Mouse (Mus musculus) CH12.LX (cell line): Measurements from ENCODE around the gene Prm3. TPM values are rescaled to one million over a fixed set of nuclear protein-coding genes. Genes with fewer than 3 reads are reported as not detected.

Experiments
- DNase-seq: peaks from one replicate; pipeline ENCODE4 v3.0.0-alpha.2; 2013; ENCODE audit errors: extremely low read depth
- H3K27ac ChIP-seq: 2 replicates; pipeline ENCODE4 v1.5.1; 2012; ENCODE audit warnings: low read depth, mild to moderate bottlenecking, control low read depth, moderate library complexity; ENCODE audit not compliant: insufficient read depth
- H3K27me3 ChIP-seq: replicated peaks from 2 replicates; pipeline ENCODE3; 2012; ENCODE audit warnings: inconsistent platforms
- H3K36me3 ChIP-seq, 2 experiments: replicated peaks in 1 of 2; 2 replicates each; pipeline versions ENCODE3 to v1.6.1; 2012; ENCODE audit warnings: inconsistent platforms in 1 of 2, low read length in 1 of 2, mild to moderate bottlenecking in 1 of 2, mixed read lengths in 1 of 2, moderate library complexity in 1 of 2; ENCODE audit not compliant: control insufficient read depth in 1 of 2, insufficient read depth in 1 of 2
- H3K4me1 ChIP-seq, 2 experiments: 2 replicates each; pipeline ENCODE4 v1.6.1; 2012; ENCODE audit warnings: inconsistent platforms in 1 of 2, moderate library complexity in 1 of 2; ENCODE audit not compliant: insufficient read depth in 2 of 2, control insufficient read depth in 1 of 2
- H3K4me2 ChIP-seq: 2 replicates; pipeline ENCODE4 v1.6.1; 2012; ENCODE audit warnings: low read depth, mild to moderate bottlenecking, control low read depth; ENCODE audit not compliant: poor library complexity, insufficient read depth, severe bottlenecking
- H3K4me3 ChIP-seq, 3 experiments: fragments of 150-350 bp in 1 of 3; sonication (generic) in 1 of 3; replicated peaks in 1 of 3; 2 replicates each; pipeline versions ENCODE3 to v1.5.1; 2011 to 2012; ENCODE audit warnings: low read depth in 2 of 3, low read length in 2 of 3, mild to moderate bottlenecking in 2 of 3, moderate library complexity in 2 of 3, control low read depth in 1 of 3, improper control_type of control experiment in 1 of 3, inconsistent platforms in 1 of 3, mixed read lengths in 1 of 3; ENCODE audit not compliant: poor library complexity in 1 of 3
- H3K79me2 ChIP-seq: replicated peaks from 2 replicates; pipeline ENCODE4 v1.6.1; 2012; ENCODE audit warnings: mild to moderate bottlenecking, moderate library complexity; ENCODE audit not compliant: control insufficient read depth, poor library complexity, insufficient read depth, severe bottlenecking; ENCODE audit errors: extremely low read depth
- H3K9ac ChIP-seq: 2 replicates; pipeline ENCODE4 v1.6.1; 2012; ENCODE audit warnings: low read depth, mild to moderate bottlenecking, control low read depth, moderate library complexity; ENCODE audit not compliant: insufficient read depth
- H3K9me3 ChIP-seq: replicated peaks from 2 replicates; pipeline ENCODE3; 2012; ENCODE audit warnings: low read length, inconsistent platforms, mixed read lengths
- BHLHE40 ChIP-seq: IDR thresholded peaks from 2 replicates; pipeline ENCODE4 v1.6.1; 2011; ENCODE audit warnings: mild to moderate bottlenecking, low read depth, low read length, improper control_type of control experiment
- CHD2 ChIP-seq: IDR thresholded peaks from 2 replicates; pipeline ENCODE4 v1.6.1; 2011; ENCODE audit warnings: low read length, improper control_type of control experiment
- E2F4 ChIP-seq: IDR thresholded peaks from 2 replicates; pipeline ENCODE4 v1.6.1; 2011; ENCODE audit warnings: low read depth, low read length, improper control_type of control experiment; ENCODE audit not compliant: insufficient replicate concordance
- ELF1 ChIP-seq: IDR thresholded peaks from 2 replicates; pipeline ENCODE4 v1.6.1; 2014; ENCODE audit warnings: low read depth, mild to moderate bottlenecking, inconsistent platforms, low read length, improper control_type of control experiment
- EP300 ChIP-seq: IDR thresholded peaks from 2 replicates; pipeline ENCODE4 v1.6.1; 2011; ENCODE audit warnings: low read length, improper control_type of control experiment
- GABPA ChIP-seq: IDR thresholded peaks from 2 replicates; pipeline ENCODE4 v1.6.1; 2012; ENCODE audit warnings: low read depth, low read length, improper control_type of control experiment, inconsistent platforms; ENCODE audit not compliant: insufficient replicate concordance
- IRF4 ChIP-seq: IDR thresholded peaks from 2 replicates; pipeline ENCODE4 v1.6.1; 2014; ENCODE audit warnings: low read depth, mild to moderate bottlenecking, inconsistent platforms, low read length, improper control_type of control experiment
- JUND ChIP-seq: conservative IDR thresholded peaks from 2 replicates; pipeline ENCODE4 v1.6.1; 2011; ENCODE audit warnings: low read depth, low read length, improper control_type of control experiment
- KAT2A ChIP-seq: IDR thresholded peaks from 2 replicates; pipeline ENCODE4 v1.6.1; 2012; ENCODE audit warnings: low read length, improper control_type of control experiment, inconsistent platforms; ENCODE audit not compliant: insufficient replicate concordance
- MAFK ChIP-seq: IDR thresholded peaks from 2 replicates; pipeline ENCODE4 v1.6.1; 2011; ENCODE audit warnings: low read length, improper control_type of control experiment; ENCODE audit not compliant: insufficient replicate concordance
- MAX ChIP-seq: IDR thresholded peaks from 2 replicates; pipeline ENCODE4 v1.6.1; 2011; ENCODE audit warnings: low read length, improper control_type of control experiment
- MEF2A ChIP-seq: IDR thresholded peaks from 2 replicates; pipeline ENCODE4 v1.6.1; 2014; ENCODE audit warnings: low read depth, mild to moderate bottlenecking, inconsistent platforms, low read length, improper control_type of control experiment, borderline replicate concordance
- MXI1 ChIP-seq: IDR thresholded peaks from 2 replicates; pipeline ENCODE4 v1.6.1; 2011; ENCODE audit warnings: mild to moderate bottlenecking, low read depth, low read length, improper control_type of control experiment
- MYC ChIP-seq: IDR thresholded peaks from 2 replicates; pipeline ENCODE4 v1.6.1; 2011; ENCODE audit warnings: low read depth, mild to moderate bottlenecking, improper control_type of control experiment, low read length
- NELFE ChIP-seq: IDR thresholded peaks from 2 replicates; pipeline ENCODE4 v1.6.1; 2011; ENCODE audit warnings: low read depth, low read length, improper control_type of control experiment
- NRF1 ChIP-seq: IDR thresholded peaks from 2 replicates; pipeline ENCODE4 v1.6.1; 2014; ENCODE audit warnings: low read depth, mild to moderate bottlenecking, inconsistent platforms, low read length, improper control_type of control experiment, moderate library complexity
- PAX5 ChIP-seq: IDR thresholded peaks from 2 replicates; pipeline ENCODE4 v1.6.1; 2012; ENCODE audit warnings: low read length, inconsistent platforms, mixed read lengths
- POLR2A ChIP-seq: IDR thresholded peaks from 2 replicates; pipeline ENCODE4 v1.6.1; 2011; ENCODE audit warnings: low read depth, mild to moderate bottlenecking, improper control_type of control experiment, low read length
- RAD21 ChIP-seq: IDR thresholded peaks from 2 replicates; pipeline ENCODE4 v1.6.1; 2011; ENCODE audit warnings: low read depth, mild to moderate bottlenecking, low read length, improper control_type of control experiment, moderate library complexity
- RCOR1 ChIP-seq: conservative IDR thresholded peaks from 2 replicates; pipeline ENCODE4 v1.6.1; 2012; ENCODE audit warnings: low read depth, mild to moderate bottlenecking, inconsistent platforms, low read length, improper control_type of control experiment
- SMC3 ChIP-seq: IDR thresholded peaks from 2 replicates; pipeline ENCODE4 v1.6.1; 2011; ENCODE audit warnings: low read depth, low read length, improper control_type of control experiment
- UBTF ChIP-seq: IDR thresholded peaks from 2 replicates; pipeline ENCODE4 v1.6.1; 2012; ENCODE audit warnings: low read depth, mild to moderate bottlenecking, inconsistent platforms, low read length, improper control_type of control experiment, moderate library complexity
- USF2 ChIP-seq: conservative IDR thresholded peaks from 2 replicates; pipeline ENCODE4 v1.6.1; 2011; ENCODE audit warnings: low read depth, low read length, improper control_type of control experiment
- ZC3H11A ChIP-seq: IDR thresholded peaks from 2 replicates; pipeline ENCODE4 v1.6.1; 2012; ENCODE audit warnings: low read depth, mild to moderate bottlenecking, inconsistent platforms, low read length, improper control_type of control experiment
- ZKSCAN1 ChIP-seq: IDR thresholded peaks from 2 replicates; pipeline ENCODE4 v1.6.1; 2012; ENCODE audit warnings: low read depth, inconsistent platforms, low read length, improper control_type of control experiment, borderline replicate concordance
- ZMIZ1 ChIP-seq: IDR thresholded peaks from 2 replicates; pipeline ENCODE4 v1.6.1; 2012; ENCODE audit warnings: low read depth, mild to moderate bottlenecking, inconsistent platforms, low read length, improper control_type of control experiment
- dilution Hi-C: fragments of 300-500 bp; cut with MboI; formaldehyde crosslinking; loops from 2 replicates; pipeline ENCODE4 v1.14.3; 2020; ENCODE audit warnings: low sequenced_read_pairs; ENCODE audit not compliant: extremely low pct_unique_long_range_greater_than_20kb, extremely low pct_ligation_motif_present
- in situ Hi-C: fragments of 300-500 bp; cut with MboI; formaldehyde crosslinking; loops from 3 replicates; pipeline ENCODE4 v1.14.3; 2019; ENCODE audit warnings: low sequenced_read_pairs, low pct_ligation_motif_present, low pct_unique_long_range_greater_than_20kb, mixed read lengths
- polyA plus RNA-seq: library from polyadenylated mRNA; unstranded; fragments of >175 nt; gene quantifications from 2 replicates; pipeline ENCODE4 v1.2.1, GENCODE M21; 2012; ENCODE audit warnings: low read depth; ENCODE audit not compliant: insufficient read length
- total RNA-seq, 2 experiments: library from RNA; depleted of rRNA; stranded (reverse); fragments of 300-350 nt in 1 of 2; fragments of >200 nt in 1 of 2; gene quantifications; 2 replicates each; pipeline ENCODE4 v1.2.3; 2012 to 2014

Gene Prm3
- total and polyA plus RNA-seq, 3 experiments = not detected

- Histone ChIP-seq H3K4me3 (no peak within 1 kb of the TSS), H3K27me3 (peaks cover 30% of the 10 kb centered on the region), H3K9ac (no peak within 1 kb of the TSS), H3K36me3 (no peaks in the 10 kb centered on the region), H3K4me1 (peaks cover 15 to 30% of the 10 kb centered on the region in 2 experiments), H3K79me2 (no peaks in the 10 kb centered on the region), H3K4me2 (no peak within 1 kb of the TSS), H3K27ac (no peak within 1 kb of the TSS)
- no peak for TF ChIP-seq MEF2A
- TF ChIP-seq UBTF = no peak
- no peak for TF ChIP-seq ELF1
- no peak for TF ChIP-seq MYC
- TF ChIP-seq MAX = no peak
- TF ChIP-seq CHD2 = no peak
- TF ChIP-seq BHLHE40 = no peak
- no peak for TF ChIP-seq PAX5
- TF ChIP-seq ZC3H11A = no peak
- TF ChIP-seq ZMIZ1 = no peak
- no peak for TF ChIP-seq EP300
- no peak for TF ChIP-seq ZKSCAN1
- TF ChIP-seq RCOR1 = no peak
- no peak for TF ChIP-seq NRF1
- TF ChIP-seq GABPA = no peak
- TF ChIP-seq, all 38 proteins: peak for 0
- dilution Hi-C loops = no loop called here
- H3K9me3 ChIP-seq = no peaks in the 10 kb centered on the region
- in situ Hi-C loops = no loop called here
- no peak for DNase-seq
These were observed 22.2 kb upstream of the Prm3 start, which contains the start of gene Gm11172 for GRCm38 (mm10) chr16:10812865-10813371. Gene Gm11172 (plus strand): TSS chr16:10812915.

GRCm38 (mm10) chr16:10810376-10810775 is 19.7 kb upstream of the Prm3 start:
- Histone ChIP-seq H3K4me1 (peaks cover 22 to 43% of the 10 kb centered on the region in 2 experiments), H3K4me2 (no peak overlapping the region)
- DNase-seq = no peak
- TF ChIP-seq MEF2A (no peak), UBTF (no peak), RAD21 (no peak), IRF4 (no peak), EP300 (no peak), JUND (no peak), ELF1 (no peak), PAX5 (no peak), MXI1 (no peak), GABPA (no peak), ZC3H11A (no peak), KAT2A (no peak), NELFE (no peak), E2F4 (no peak), USF2 (no peak), ZMIZ1 (no peak), POLR2A (no peak), SMC3 (no peak), MAFK (no peak)
- TF ChIP-seq, all 38 proteins: peak for 0
- Histone ChIP-seq H3K36me3 (no peaks in the 10 kb centered on the region), H3K27me3 (peaks cover 35% of the 10 kb centered on the region), H3K9ac (no peak overlapping the region), H3K4me3 (no peak overlapping the region), H3K27ac (no peak overlapping the region), H3K79me2 (no peaks in the 10 kb centered on the region), H3K9me3 (no peaks in the 10 kb centered on the region)
- in situ Hi-C loops = no loop called here
- dilution Hi-C loops = no loop called here
